ENCODE assay signal across 8 mouse cellular contexts in genomic region chr4:77519166-77519565, GRCm38 (mm10).
A peak's percentile ranks its signal among the peaks of the same experiment; 100 is the strongest.
DNase-seq lines count a peak whose midpoint lies in the region; ATAC-seq lines count a peak whose summit lies in the region.

No protein-coding gene starts in this region.

- no peaks in the 10 kb centered on the region for H3K36me3 ChIP-seq in intestine, embryonic 15.5 days
- no peaks in the 10 kb centered on the region for H3K36me3 ChIP-seq in intestine, embryonic 16.5 days (ENCODE audit: control insufficient read depth, insufficient read depth, low read length)
- no peaks in the 10 kb centered on the region for H3K36me3 ChIP-seq in midbrain, embryonic 13.5 days

- peak; percentile 66 for ATAC-seq in intestine, embryonic 15.5 days
- no peak; the same call in 1 of the 2 replicates for ATAC-seq in intestine, embryonic 16.5 days
- peak; percentile 83 for ATAC-seq in midbrain, embryonic 13.5 days

- no peaks in the 10 kb centered on the region for H3K4me1 ChIP-seq in intestine, embryonic 15.5 days (replicated peaks)
- H3K4me1 ChIP-seq in intestine, embryonic 16.5 days (ENCODE audit: control insufficient read depth, insufficient read depth, low read length) = no peaks in the 10 kb centered on the region
- no peaks in the 10 kb centered on the region for H3K4me1 ChIP-seq in midbrain, embryonic 13.5 days (replicated peaks)

- WGBS in intestine, embryonic 15.5 days = 32% methylated on average over 5 of the region's 5 CpGs
- 39% methylated on average over 5 of the region's 5 CpGs for WGBS in intestine, embryonic 16.5 days
- WGBS in midbrain, embryonic 13.5 days = 50% methylated on average over 5 of the region's 5 CpGs

- H3K27me3 ChIP-seq in intestine, embryonic 15.5 days (replicated peaks) = no peaks in the 10 kb centered on the region
- H3K27me3 ChIP-seq in intestine, embryonic 16.5 days (replicated peaks; ENCODE audit: control insufficient read depth, insufficient read depth, low read length) = no peaks in the 10 kb centered on the region
- no peaks in the 10 kb centered on the region for H3K27me3 ChIP-seq in midbrain, embryonic 13.5 days

- peak; percentile 41 for DNase-seq in NIH3T3 (ENCODE audit: low read depth)
- DNase-seq in embryo, embryonic 11.5 days (ENCODE audit: low read depth, low spot score) = peak; percentile 5
- peak; percentile 4 to 12 for DNase-seq in kidney, adult 8-10 months
- no peak for DNase-seq in T-cell, adult 2 months (ENCODE audit: low spot score)
- DNase-seq in thymus, postnatal 14 days = no peak

- H3K9me3 ChIP-seq in intestine, embryonic 15.5 days = no peaks in the 10 kb centered on the region
- H3K9me3 ChIP-seq in intestine, embryonic 16.5 days (ENCODE audit: control insufficient read depth, low read length) = no peaks in the 10 kb centered on the region
- no peaks in the 10 kb centered on the region for H3K9me3 ChIP-seq in midbrain, embryonic 13.5 days

- H3K4me2 ChIP-seq in intestine, embryonic 15.5 days (replicated peaks) = no peak overlapping the region
- no peak overlapping the region for H3K4me2 ChIP-seq in intestine, embryonic 16.5 days (ENCODE audit: low read depth, low read length)
- no peak overlapping the region for H3K4me2 ChIP-seq in midbrain, embryonic 13.5 days (replicated peaks)

- H3K27ac ChIP-seq in intestine, embryonic 15.5 days = no peak overlapping the region
- H3K27ac ChIP-seq in intestine, embryonic 16.5 days (ENCODE audit: low read length) = no peak overlapping the region
- H3K27ac ChIP-seq in midbrain, embryonic 13.5 days = no peak overlapping the region

- H3K4me3 ChIP-seq in intestine, embryonic 15.5 days (replicated peaks) = no peak overlapping the region
- H3K4me3 ChIP-seq in intestine, embryonic 16.5 days (ENCODE audit: low read length) = no peak overlapping the region
- no peak overlapping the region for H3K4me3 ChIP-seq in midbrain, embryonic 13.5 days (replicated peaks)

- H3K9ac ChIP-seq in intestine, embryonic 15.5 days = no peak overlapping the region
- no peak overlapping the region for H3K9ac ChIP-seq in intestine, embryonic 16.5 days (ENCODE audit: low read depth, low read length)
- H3K9ac ChIP-seq in midbrain, embryonic 13.5 days (replicated peaks) = no peak overlapping the region

Comparison
In these comparisons a context has a peak if more than half of its experiments do, and no peak if none do; other contexts are left out.
1. DNase-seq: peak in NIH3T3 (single experiment), embryo, embryonic 11.5 days (single experiment) and kidney, adult 8-10 months (2 of 2); none in T-cell, adult 2 months (single experiment) and thymus, postnatal 14 days (single experiment).